ENCODE assay signal across 9 mouse cellular contexts in genomic region chr12:40199795-40200402, GRCm38 (mm10). TPM values are rescaled to one million over a fixed set of nuclear protein-coding genes. Genes with fewer than 3 reads are reported as not detected.
DNase-seq lines count a peak whose midpoint lies in the region; ATAC-seq and TF ChIP-seq lines count a peak whose summit lies in the region.
"Had no signal": no experiment of that assay in that cellular context is flagged by ENCODE, and none has a peak within 500 bp of the region (broad histone marks: within the 10 kb centered on the region; RNA-seq: fewer than 3 reads in every experiment).

No protein-coding gene starts in this region.

- TF ChIP-seq EP300 in MEL (IDR thresholded peaks at IDR 0.05; ENCODE audit: low read depth in 1 of 2, low read length in 2 of 2) = no peak

- H3K4me3 ChIP-seq in MEL (ENCODE audit: control insufficient read depth in 1 of 2, insufficient read depth in 1 of 2, low read depth in 2 of 2, low read length in 2 of 2) = no peak overlapping the region

- peak; percentile 71 to 89 (median 83) for TF ChIP-seq CTCF in MEL (IDR thresholded peaks at IDR 0.05 in 2 of 3, conservative IDR thresholded peaks at IDR 0.05 in 1 of 3; ENCODE audit: control insufficient read depth in 1 of 3, insufficient read depth in 1 of 3, low read depth in 2 of 3, low read length in 3 of 3, poor library complexity in 1 of 3, severe bottlenecking in 1 of 3)

- no peaks in the 10 kb centered on the region for H3K27me3 ChIP-seq in MEL (ENCODE audit: control insufficient read depth in 1 of 2, insufficient read depth in 2 of 2, low read length in 2 of 2)

- no peaks in the 10 kb centered on the region for H3K4me1 ChIP-seq in MEL (ENCODE audit: control insufficient read depth in 1 of 2, insufficient read depth in 2 of 2, low read length in 2 of 2)

- peaks cover 2 to 16% of the 10 kb centered on the region in 2 experiments for H3K36me3 ChIP-seq in MEL (ENCODE audit: control insufficient read depth in 1 of 2, insufficient read depth in 2 of 2, low read length in 2 of 2)

- H3K27ac ChIP-seq in MEL (ENCODE audit: control insufficient read depth, low read depth, low read length) = no peak overlapping the region

- H3K79me2 ChIP-seq in MEL (ENCODE audit: control insufficient read depth, insufficient read depth, low read length, poor library complexity) = no peaks in the 10 kb centered on the region

- peak; percentile 81 for DNase-seq in MEL (ENCODE audit: low read depth, low spot score)
- peak; percentile 44 for DNase-seq in c-Kit-positive CD71-positive TER-119-positive erythroid progenitor cells, embryonic 14.5 days (ENCODE audit: low spot score)
- peak; percentile 69 to 74 for DNase-seq in heart, postnatal 36 days
- peak; percentile 66 to 78 for DNase-seq in layer of hippocampus, adult 8-10 months (ENCODE audit: low spot score in 2 of 2)
- DNase-seq in lung, postnatal 14 days = peak; percentile 69
- DNase-seq in right cerebral cortex, adult 18-20 months = peak; percentile 81
- DNase-seq in yolk sac, embryonic 10.5 days (ENCODE audit: low spot score) = peak; percentile 45

- no peak for TF ChIP-seq POLR2A in MEL (IDR thresholded peaks at IDR 0.05; ENCODE audit: control insufficient read depth in 1 of 2, insufficient read depth in 1 of 2, low read depth in 1 of 2, low read length in 2 of 2, poor library complexity in 1 of 2)

- ATAC-seq in frontal cortex, adult (ENCODE audit: low TSS enrichment) = peak; percentile 78

- H3K9me3 ChIP-seq in MEL (replicated peaks; ENCODE audit: insufficient read depth, low read length) = no peaks in the 10 kb centered on the region

- intact Hi-C loops in heart, postnatal 36 days (cut with DNase I) = loop anchor here (1.0 kb wide), 2 partner anchors 23 to 118 kb away; no protein-coding TSS in a partner anchor

- H3K9ac ChIP-seq in MEL (ENCODE audit: control insufficient read depth, low read depth, low read length, poor library complexity, severe bottlenecking) = no peak overlapping the region

- TF ChIP-seq RAD21 in MEL (IDR thresholded peaks at IDR 0.05; ENCODE audit: low read depth, low read length) = peak; percentile 83

TF ChIP-seq in MEL, 35 proteins besides CTCF, POLR2A, EP300 and RAD21:
- TF ChIP-seq SMC3 (IDR thresholded peaks at IDR 0.05; ENCODE audit: low read depth, low read length) = peak; percentile 87
- no peak for TF ChIP-seq MYC (IDR thresholded peaks at IDR 0.05; ENCODE audit: low read depth, low read length)
- TF ChIP-seq GABPA (IDR thresholded peaks at IDR 0.05; ENCODE audit: low read depth, low read length) = no peak
- TF ChIP-seq ZC3H11A (IDR thresholded peaks at IDR 0.05; ENCODE audit: low read depth, low read length) = peak; percentile 75
- TF ChIP-seq MXI1 (IDR thresholded peaks at IDR 0.05; ENCODE audit: low read depth, low read length) = no peak
- TF ChIP-seq ZMIZ1 (IDR thresholded peaks at IDR 0.05; ENCODE audit: low read depth, low read length) = no peak
- TF ChIP-seq NRF1 (IDR thresholded peaks at IDR 0.05; ENCODE audit: insufficient read depth, low read depth, low read length, poor library complexity, severe bottlenecking) = no peak
- TF ChIP-seq POLR2AphosphoS2 (IDR thresholded peaks at IDR 0.05; ENCODE audit: low read length) = 0 out of 2 replicates have a peak, but pooled peaks have one; percentile 41
- no peak for TF ChIP-seq MYB (IDR thresholded peaks at IDR 0.05; ENCODE audit: low read depth, low read length)
- no peak for TF ChIP-seq HCFC1 (IDR thresholded peaks at IDR 0.05; ENCODE audit: low read depth, low read length)
- no peak for TF ChIP-seq TAL1 (IDR thresholded peaks at IDR 0.05; ENCODE audit: low read length)

RNA-seq across cellular contexts. Expression of gene Lsmem1, which starts 0.6 kb away (rescaled TPM):
- not detected in 2 replicates for total RNA-seq in MEL (2012; rRNA removed)
- polyA plus RNA-seq in MEL (2012; ENCODE audit: insufficient read depth in 1 of 2, insufficient read length in 2 of 2, low read depth in 1 of 2, low replicate concordance in 2 of 2, missing spikeins in 1 of 2) = under 1 TPM in 1 of 2 experiments, not detected in 1; 0.14 TPM
- total RNA-seq in heart, postnatal 36 days (2021) = 10 to 100 TPM; 40.4 to 47.6 TPM
- total RNA-seq in layer of hippocampus, adult 8-10 months (2022) = 1 to 10 TPM in 1 of 4 experiments, under 1 TPM in 3; 0.66 to 1.5 (median 0.87) TPM
- polyA plus RNA-seq: large intestine, adult 2 months had no signal

RNA-seq across cellular contexts. Expression of gene Ifrd1, which starts 48.4 kb away (rescaled TPM):
- total RNA-seq in MEL (2012; rRNA removed) = 158 and 167 TPM in 2 replicates
- 100 to 1,000 TPM in 1 of 2 experiments, not detected in 1; 161 TPM for polyA plus RNA-seq in MEL (2012; ENCODE audit: insufficient read depth in 1 of 2, insufficient read length in 2 of 2, low read depth in 1 of 2, low replicate concordance in 2 of 2, missing spikeins in 1 of 2)
- total RNA-seq in heart, postnatal 36 days (2021) = 10 to 100 TPM; 87.2 to 89.6 TPM
- 10 to 100 TPM; 80.1 to 95.4 (median 92.0) TPM for total RNA-seq in layer of hippocampus, adult 8-10 months (2022)

Comparison
In these comparisons a context has a peak if more than half of its experiments do, and no peak if none do; other contexts are left out.
1. RNA of gene Lsmem1, which starts 0.6 kb away (total RNA-seq): 40.4 to 47.6 TPM in heart, postnatal 36 days; 0.66 to 1.5 TPM in layer of hippocampus, adult 8-10 months and not detected in MEL; every median in the first group is over 10 times any median in the second.
2. Peak in every context shown above with its lines, with median percentiles within 50 percentile points of each other: DNase-seq.